9 mouse cellular contexts compared by ENCODE assay signal in the genomic region with DNA sequence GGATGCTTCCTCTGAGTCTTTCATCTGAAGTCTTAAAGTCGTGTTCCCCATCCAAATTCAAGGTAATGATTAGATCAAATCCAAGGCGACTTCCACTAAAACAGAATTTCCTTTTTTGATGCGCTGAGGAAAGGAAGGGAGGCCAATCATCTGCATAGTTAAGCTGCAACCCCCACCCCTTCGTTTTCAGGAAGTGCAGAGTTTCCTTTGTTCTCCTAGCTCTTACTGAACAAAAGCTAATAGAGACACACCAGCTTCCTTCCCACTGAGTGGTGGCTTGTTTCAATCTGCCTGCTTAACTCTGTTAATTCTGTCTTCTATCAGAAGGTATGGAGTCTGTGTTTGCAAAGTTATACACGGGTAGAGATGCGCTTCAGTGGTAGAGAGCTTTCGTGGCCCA. TPM values are rescaled to one million over a fixed set of nuclear protein-coding genes. Genes with fewer than 3 reads are reported as not detected.
DNase-seq lines count a peak whose midpoint lies in the region; ATAC-seq and TF ChIP-seq lines count a peak whose summit lies in the region.
"Had no signal": no experiment of that assay in that cellular context is flagged by ENCODE, and none has a peak within 500 bp of the region (broad histone marks: within the 10 kb centered on the region; RNA-seq: fewer than 3 reads in every experiment).

No protein-coding gene starts in this region.

- intact Hi-C loops in heart, postnatal 25 days (cut with DNase I), result loop anchor here (2.0 kb wide), 1 partner anchor 36 kb away; a partner anchor contains a TSS

- H3K4me2 ChIP-seq in kidney, embryonic 14.5 days (replicated peaks; ENCODE audit: low read depth, low read length), result peak overlapping the region; percentile 17; the same call in 1 of the 2 replicates
- H3K4me2 ChIP-seq in neural tube, embryonic 15.5 days, result peak overlapping the region; percentile 3; the same call in 1 of the 2 replicates

- peak; percentile 95 for DNase-seq in heart, adult 11 months
- no peak for DNase-seq in heart, postnatal 25 days (ENCODE audit: low spot score)
- DNase-seq in brain, embryonic 14.5 days (ENCODE audit: low read depth), result peak; percentile 16
- no peak for DNase-seq in gastrocnemius, postnatal 4 days (ENCODE audit: low spot score in 2 of 2)
- no peak for DNase-seq in right cerebral cortex, postnatal 4 days
- DNase-seq in cerebellum, adult 8-10 months, result no peak

- ATAC-seq in kidney, embryonic 14.5 days (ENCODE audit: low FRiP score, low TSS enrichment), result no peak
- no peak for ATAC-seq in neural tube, embryonic 15.5 days (ENCODE audit: low FRiP score)

- H3K9ac ChIP-seq in kidney, embryonic 14.5 days (ENCODE audit: low read depth, low read length), result no peak overlapping the region
- no peak overlapping the region for H3K9ac ChIP-seq in neural tube, embryonic 15.5 days (replicated peaks)

- no peak for TF ChIP-seq POLR2A in brain, embryonic 14.5 days (IDR thresholded peaks at IDR 0.05; ENCODE audit: borderline replicate concordance, extremely low read depth, insufficient read depth, insufficient read length, poor library complexity, severe bottlenecking)

- no peak for TF ChIP-seq CTCF in brain, embryonic 14.5 days (IDR thresholded peaks at IDR 0.05; ENCODE audit: borderline replicate concordance, extremely low read depth, insufficient read depth, insufficient read length)

- 38% methylated on average over 7 of the region's 7 CpGs for WGBS in kidney, embryonic 14.5 days
- 43% methylated on average over 7 of the region's 7 CpGs for WGBS in neural tube, embryonic 15.5 days

- H3K36me3 ChIP-seq in kidney, embryonic 14.5 days (ENCODE audit: control insufficient read depth, insufficient read depth, low read length), result no peaks in the 10 kb centered on the region
- no peaks in the 10 kb centered on the region for H3K36me3 ChIP-seq in neural tube, embryonic 15.5 days

- no peak overlapping the region; the same call in 1 of the 2 replicates for H3K4me3 ChIP-seq in kidney, embryonic 14.5 days (ENCODE audit: low read length)
- 0 out of 2 replicates have a peak overlapping the region, but pooled peaks have one; percentile 47 for H3K4me3 ChIP-seq in neural tube, embryonic 15.5 days (replicated peaks)

- H3K27ac ChIP-seq in kidney, embryonic 14.5 days (ENCODE audit: low read depth, low read length), result no peak overlapping the region; the same call in 1 of the 2 replicates
- no peak overlapping the region for H3K27ac ChIP-seq in neural tube, embryonic 15.5 days (replicated peaks)

- H3K4me1 ChIP-seq in kidney, embryonic 14.5 days (ENCODE audit: control insufficient read depth, insufficient read depth, low read length), result 0 out of 2 replicates have a peak, but pooled peaks cover 3% of the 10 kb centered on the region
- H3K4me1 ChIP-seq in neural tube, embryonic 15.5 days, result peaks cover 9% of the 10 kb centered on the region

- no peaks in the 10 kb centered on the region for H3K9me3 ChIP-seq in kidney, embryonic 14.5 days (ENCODE audit: control insufficient read depth, low read length)
- H3K9me3 ChIP-seq in neural tube, embryonic 15.5 days (replicated peaks), result no peaks in the 10 kb centered on the region

- H3K27me3 ChIP-seq in kidney, embryonic 14.5 days (ENCODE audit: control insufficient read depth, insufficient read depth, low read length), result no peaks in the 10 kb centered on the region; the same call in 1 of the 2 replicates
- peaks cover 29% of the 10 kb centered on the region for H3K27me3 ChIP-seq in neural tube, embryonic 15.5 days (replicated peaks)

RNA-seq across cellular contexts. Expression of a gene that starts 1.5 kb away (rescaled TPM):
- total RNA-seq in heart, postnatal 25 days (2021), result 1 to 10 TPM; 5.4 to 6.2 TPM
- polyA plus RNA-seq in brain, embryonic 14.5 days (2012; rRNA removed), result 7.3 and 8.8 TPM in 2 replicates
- polyA plus RNA-seq in kidney, embryonic 14.5 days (2014; fragmentation: Nextera tagmentation; extraction: Ambion mirVana), result 9.2 and 13.2 TPM in 2 replicates
- polyA plus RNA-seq in neural tube, embryonic 15.5 days (2015; fragmentation: Nextera tagmentation; extraction: Ambion mirVana), result 7.4 and 9.5 TPM in 2 replicates
- 1 to 10 TPM; 8.1 to 8.7 TPM for total RNA-seq in gastrocnemius, postnatal 4 days (2021)

RNA-seq across cellular contexts. Expression of a gene that starts 36.0 kb away (rescaled TPM):
- total RNA-seq in heart, postnatal 25 days (2021), result 10 to 100 TPM; 27.4 to 27.7 TPM
- 21.3 and 29.2 TPM in 2 replicates for polyA plus RNA-seq in brain, embryonic 14.5 days (2012; rRNA removed)
- 39.0 and 40.0 TPM in 2 replicates for polyA plus RNA-seq in kidney, embryonic 14.5 days (2014; fragmentation: Nextera tagmentation; extraction: Ambion mirVana)
- 44.3 and 45.9 TPM in 2 replicates for polyA plus RNA-seq in neural tube, embryonic 15.5 days (2015; fragmentation: Nextera tagmentation; extraction: Ambion mirVana)
- 10 to 100 TPM; 24.3 to 24.6 TPM for total RNA-seq in gastrocnemius, postnatal 4 days (2021)

RNA-seq across cellular contexts. Expression of a gene that starts 43.0 kb away (rescaled TPM):
- total RNA-seq in heart, postnatal 25 days (2021), result under 1 TPM; 0.65 to 0.67 TPM
- 16.7 and 23.6 TPM in 2 replicates for polyA plus RNA-seq in brain, embryonic 14.5 days (2012; rRNA removed)
- polyA plus RNA-seq in kidney, embryonic 14.5 days (2014; fragmentation: Nextera tagmentation; extraction: Ambion mirVana), result 37.8 and 47.7 TPM in 2 replicates
- polyA plus RNA-seq in neural tube, embryonic 15.5 days (2015; fragmentation: Nextera tagmentation; extraction: Ambion mirVana), result 10.6 and 17.4 TPM in 2 replicates
- total RNA-seq in gastrocnemius, postnatal 4 days (2021), result 10 to 100 TPM; 15.6 to 16.4 TPM

RNA-seq across cellular contexts. Expression of a gene that starts 54.6 kb away (rescaled TPM):
- total RNA-seq in heart, postnatal 25 days (2021), result not detected
- 0.03 TPM in 1 of 2 replicates, not detected in the other for polyA plus RNA-seq in brain, embryonic 14.5 days (2012; rRNA removed)
- polyA plus RNA-seq in kidney, embryonic 14.5 days (2014; fragmentation: Nextera tagmentation; extraction: Ambion mirVana), result not detected in 2 replicates
- polyA plus RNA-seq in neural tube, embryonic 15.5 days (2015; fragmentation: Nextera tagmentation; extraction: Ambion mirVana), result not detected in 2 replicates
- total RNA-seq in gastrocnemius, postnatal 4 days (2021), result not detected
- polyA plus RNA-seq: large intestine, adult 2 months had no signal

Comparison
In these comparisons a context has a peak if more than half of its experiments do, and no peak if none do; other contexts are left out.
1. DNase-seq: peak in heart, adult 11 months (single experiment) and brain, embryonic 14.5 days (single experiment); none in heart, postnatal 25 days (single experiment), gastrocnemius, postnatal 4 days (0 of 2), right cerebral cortex, postnatal 4 days (single experiment) and cerebellum, adult 8-10 months (single experiment).